Mouse (Mus musculus): Measurements from ENCODE around the gene Caprin2.

GRCm38 (mm10) chr6:148913938-148914337, 17.9 kb upstream of the Caprin2 start:
- TF ChIP-seq POLR2A (IDR thresholded peaks at IDR 0.05; ENCODE audit: insufficient read length, low read depth) (no peak), CEBPB (IDR thresholded peaks at IDR 0.05; ENCODE audit: insufficient read depth, poor library complexity, severe bottlenecking) (no peak), SRF (IDR thresholded peaks at IDR 0.05; ENCODE audit: control insufficient read depth, insufficient read length, low read depth) (no peak), USF1 (IDR thresholded peaks at IDR 0.05; ENCODE audit: low read depth) (no peak), MAX (IDR thresholded peaks at IDR 0.05; ENCODE audit: low read depth) (no peak), REST (IDR thresholded peaks at IDR 0.05; ENCODE audit: insufficient read depth, insufficient read length) (no peak), MYOD1 (IDR thresholded peaks at IDR 0.05; ENCODE audit: control insufficient read depth in 1 of 3, insufficient read length in 2 of 3, low read depth in 2 of 3) (no peak), TCF12 (IDR thresholded peaks at IDR 0.05; ENCODE audit: insufficient read depth, poor library complexity, severe bottlenecking) (no peak)
